Mouse (Mus musculus) embryo, embryonic 9.5 days (tissue): ENCODE results near the gene Adgrl2.

Source experiments
- DNase-seq: peaks from one replicate; pipeline ENCODE4 v3.0.0-alpha.2; 2017; ENCODE audit errors: extremely low spot score

The Adgrl2 gene

GRCm38 (mm10) chr3:148990531-148991003, at the start of gene Adgrl2:
Adgrl2 (minus strand) TSS chr3:148990555.
- DNase-seq = no peak

GRCm38 (mm10) chr3:149038771-149039170, 48.4 kb upstream of the Adgrl2 start:
- DNase-seq = no peak

- DNase-seq = no peak
Observed at GRCm38 (mm10) chr3:149019925-149020324, 29.6 kb upstream of the Adgrl2 start.

GRCm38 (mm10) chr3:149009311-149009710, 19.0 kb upstream of the Adgrl2 start:
- no peak for DNase-seq

GRCm38 (mm10) chr3:149008634-149009023, 18.3 kb upstream of the Adgrl2 start:
- DNase-seq = no peak

- DNase-seq = no peak
Observed at GRCm38 (mm10) chr3:149007860-149008633, 17.7 kb upstream of the Adgrl2 start.

- DNase-seq = no peak
Observed at GRCm38 (mm10) chr3:149001364-149001763, 11.0 kb upstream of the Adgrl2 start.

GRCm38 (mm10) chr3:148998661-148999060, 8.3 kb upstream of the Adgrl2 start:
- no peak for DNase-seq

GRCm38 (mm10) chr3:148991056-148991455, 701 bp upstream of the Adgrl2 start:
- no peak for DNase-seq

GRCm38 (mm10) chr3:148989818-148990530, 381 bp downstream of the Adgrl2 start:
- DNase-seq = peak; percentile 87

- peak; percentile 93 for DNase-seq
Observed at GRCm38 (mm10) chr3:148988996-148989817, 1.1 kb downstream of the Adgrl2 start.

GRCm38 (mm10) chr3:148988293-148988995, 1.9 kb downstream of the Adgrl2 start:
- DNase-seq = peak; percentile 55

- DNase-seq = peak; percentile 86
Observed at GRCm38 (mm10) chr3:148987591-148988292, 2.6 kb downstream of the Adgrl2 start.

GRCm38 (mm10) chr3:148986894-148987590, 3.3 kb downstream of the Adgrl2 start:
- peak; percentile 57 for DNase-seq

- DNase-seq = peak; percentile 60
Observed at GRCm38 (mm10) chr3:148986296-148986893, 4.0 kb downstream of the Adgrl2 start.

GRCm38 (mm10) chr3:148984326-148984725, 6.0 kb downstream of the Adgrl2 start:
- DNase-seq = no peak

- no peak for DNase-seq
Observed at GRCm38 (mm10) chr3:148982370-148982769, 8.0 kb downstream of the Adgrl2 start.

- no peak for DNase-seq
Observed at GRCm38 (mm10) chr3:148981776-148982175, 8.6 kb downstream of the Adgrl2 start.

GRCm38 (mm10) chr3:148978541-148978940, 11.8 kb downstream of the Adgrl2 start:
- no peak for DNase-seq

GRCm38 (mm10) chr3:148977838-148978237, 12.5 kb downstream of the Adgrl2 start:
- DNase-seq = no peak
